Mouse (Mus musculus): ENCODE measurements around the gene Acpp.

DNA sequence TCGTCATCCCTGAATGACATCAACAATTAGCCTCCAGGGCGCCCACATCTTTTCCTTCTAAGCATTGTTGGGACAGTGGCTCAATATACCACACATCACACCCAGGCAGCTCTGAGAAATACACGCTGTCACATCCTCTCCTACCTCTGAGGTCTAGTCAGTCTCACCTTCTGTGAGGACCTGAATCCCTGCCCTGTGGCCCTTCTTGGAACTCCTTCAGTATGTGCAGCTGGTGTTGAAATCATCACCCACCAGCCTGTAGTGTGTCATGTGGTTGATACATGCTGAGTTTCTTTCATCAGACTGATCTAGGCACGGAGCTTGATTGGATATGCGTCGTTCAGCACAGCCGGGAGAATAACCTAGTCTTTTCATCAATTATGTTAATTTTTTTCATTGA, 16.0 kb downstream of the Acpp start:
- TF ChIP-seq CTCF (IDR thresholded peaks at IDR 0.05; ENCODE audit: control insufficient read depth, insufficient read depth, insufficient replicate concordance, low read depth, low read length) (no peak), POLR2A (IDR thresholded peaks at IDR 0.05; ENCODE audit: control insufficient read depth, low read depth, low read length) (no peak)

All from testis, adult 2 months (tissue).